Mouse (Mus musculus): ENCODE results near the gene Rgs3.

DNA sequence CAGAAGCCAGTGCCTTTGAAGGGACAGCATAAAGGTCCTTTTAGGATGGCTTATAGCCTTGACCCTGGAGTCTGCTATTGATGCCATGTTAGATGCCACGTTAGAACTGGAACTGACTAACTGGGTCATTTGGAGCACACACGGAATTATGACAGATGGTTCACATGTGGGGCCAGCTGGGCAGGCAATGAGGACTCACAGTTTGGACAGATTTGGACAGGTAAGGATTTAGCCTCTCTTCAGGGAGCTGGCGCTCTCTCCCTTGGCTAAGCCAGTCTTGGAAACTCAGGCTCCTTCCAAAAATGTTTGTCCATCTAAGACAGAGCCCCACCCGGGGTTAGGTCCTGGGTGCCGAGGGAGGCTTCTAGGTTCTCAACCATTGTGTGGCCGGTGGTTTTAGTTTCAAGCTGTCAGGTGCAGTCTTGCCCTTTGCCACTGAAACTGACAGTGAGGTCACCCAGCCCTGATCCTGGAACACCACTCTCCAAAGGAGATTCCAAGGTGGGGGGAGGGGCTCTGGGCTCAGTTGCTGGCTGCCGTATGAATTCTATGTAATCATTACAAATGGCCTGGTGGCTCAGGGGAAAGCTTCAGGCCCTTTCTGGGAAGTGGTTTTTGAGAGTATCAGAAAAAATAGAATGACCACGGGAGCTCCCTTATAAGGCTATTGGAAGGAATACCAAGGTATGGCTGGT lies 90.0 kb downstream of the Rgs3 start:
- TF ChIP-seq POLR2A (IDR thresholded peaks at IDR 0.05; ENCODE audit: control insufficient read depth in 1 of 2, insufficient read depth in 1 of 2, low read depth in 1 of 2, low read length in 2 of 2, poor library complexity in 1 of 2) (no peak), RAD21 (IDR thresholded peaks at IDR 0.05; ENCODE audit: low read depth, low read length) (no peak), EP300 (IDR thresholded peaks at IDR 0.05; ENCODE audit: low read depth in 1 of 2, low read length in 2 of 2) (no peak), E2F4 (IDR thresholded peaks at IDR 0.05; ENCODE audit: borderline replicate concordance, low read depth, low read length) (no peak), MAX (IDR thresholded peaks at IDR 0.05; ENCODE audit: low read length) (no peak), HCFC1 (IDR thresholded peaks at IDR 0.05; ENCODE audit: low read depth, low read length) (no peak), SMC3 (IDR thresholded peaks at IDR 0.05; ENCODE audit: low read depth, low read length) (no peak), CTCF (IDR thresholded peaks at IDR 0.05 in 2 of 3, conservative IDR thresholded peaks at IDR 0.05 in 1 of 3; ENCODE audit: control insufficient read depth in 1 of 3, insufficient read depth in 1 of 3, low read depth in 2 of 3, low read length in 3 of 3, poor library complexity in 1 of 3, severe bottlenecking in 1 of 3) (no peak), POLR2AphosphoS5 (IDR thresholded peaks at IDR 0.05; ENCODE audit: borderline replicate concordance, low read depth, low read length) (no peak)
